Mouse (Mus musculus): Measurements from ENCODE around the gene Cpox.
A peak's percentile ranks its signal among the peaks of the same experiment; 100 is the strongest.

Cpox gene

GRCm38 (mm10) chr16:58669264-58669663 lies 828 bp upstream of the Cpox start:
- peak; percentile 38 for DNase-seq (ENCODE audit: low spot score)

DNA sequence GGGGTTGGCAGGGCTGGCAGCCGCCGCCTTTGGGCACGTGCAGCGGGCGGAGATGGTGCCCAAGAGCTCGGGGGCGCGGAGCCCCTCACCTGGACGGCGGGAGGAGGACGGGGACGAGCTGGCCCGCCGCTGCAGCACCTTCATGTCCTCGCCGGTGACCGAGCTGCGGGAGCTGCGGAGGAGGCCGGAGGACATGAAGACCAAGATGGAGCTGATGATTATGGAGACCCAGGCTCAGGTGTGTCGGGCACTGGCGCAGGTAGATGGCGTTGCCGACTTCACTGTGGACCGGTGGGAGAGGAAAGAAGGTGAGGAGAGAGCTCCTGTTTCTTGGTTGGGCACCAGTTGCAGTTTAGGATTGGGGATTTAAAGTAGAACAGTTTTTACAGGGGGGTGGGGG lies 551 bp downstream of the Cpox start:
- no peak for DNase-seq (ENCODE audit: low spot score)

DNA sequence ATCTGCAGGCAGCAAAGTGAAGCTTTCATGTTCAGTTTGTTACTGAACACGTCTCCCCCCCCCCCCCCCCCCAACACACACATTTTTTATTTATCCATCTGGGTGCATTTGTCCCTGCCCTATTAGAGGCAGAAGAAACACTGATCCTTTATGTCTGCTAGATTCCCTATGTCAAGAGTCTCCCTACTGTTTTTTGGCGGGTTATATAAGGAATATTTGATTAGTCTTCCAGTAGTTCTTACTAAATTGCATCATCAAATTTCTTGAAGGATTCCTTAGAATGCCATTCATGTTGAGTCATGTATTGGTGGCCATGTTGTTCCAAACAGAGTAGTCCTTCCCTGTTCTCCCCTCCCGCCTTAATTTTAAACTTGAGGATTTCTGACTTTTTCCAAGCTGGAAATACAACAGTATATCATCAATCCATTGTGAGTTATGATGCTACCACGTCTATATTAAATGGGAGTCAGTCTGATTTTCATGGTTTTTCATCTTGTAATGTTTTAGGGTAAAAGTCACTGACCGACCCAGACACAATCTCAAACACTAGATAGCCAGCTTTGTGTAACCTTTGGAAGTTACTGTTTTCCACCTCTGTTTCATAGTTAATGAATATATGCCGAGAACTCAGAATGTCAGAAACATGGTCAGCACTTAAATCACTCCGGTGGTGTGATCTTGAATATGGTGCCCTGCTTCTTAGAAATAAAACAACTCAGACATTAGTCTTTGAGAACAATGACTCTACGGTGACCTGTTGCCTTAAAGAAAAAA lies 1.3 kb downstream of the Cpox start:
- DNase-seq (ENCODE audit: low spot score): no peak

GRCm38 (mm10) chr16:58672396-58672795 lies 2.3 kb downstream of the Cpox start:
- DNase-seq (ENCODE audit: low spot score): no peak

GRCm38 (mm10) chr16:58673811-58674410 lies 3.8 kb downstream of the Cpox start:
- DNase-seq (ENCODE audit: low spot score): no peak

GRCm38 (mm10) chr16:58675256-58675655 lies 5.2 kb downstream of the Cpox start:
- no peak for DNase-seq (ENCODE audit: low spot score)

DNA sequence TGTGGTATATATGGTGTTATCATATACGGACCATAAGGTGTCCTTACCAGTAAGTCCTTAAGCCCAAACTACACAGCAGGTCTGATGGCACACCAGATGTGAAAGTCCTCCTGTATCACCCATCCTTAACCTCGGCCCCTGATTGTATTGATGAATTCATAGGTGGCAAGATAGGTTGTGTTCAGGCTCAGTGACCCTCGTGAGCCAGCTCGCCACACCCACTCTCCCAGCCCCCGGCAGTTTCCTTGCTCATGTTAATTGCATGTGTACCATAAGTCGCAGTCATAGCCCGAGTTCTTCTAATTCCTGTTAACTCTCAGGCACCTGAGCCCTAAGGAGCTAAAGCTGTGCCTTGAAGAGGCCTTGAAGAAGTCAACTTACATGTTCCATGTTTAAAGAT lies 6.1 kb downstream of the Cpox start:
- DNase-seq (ENCODE audit: low spot score): no peak

DNA sequence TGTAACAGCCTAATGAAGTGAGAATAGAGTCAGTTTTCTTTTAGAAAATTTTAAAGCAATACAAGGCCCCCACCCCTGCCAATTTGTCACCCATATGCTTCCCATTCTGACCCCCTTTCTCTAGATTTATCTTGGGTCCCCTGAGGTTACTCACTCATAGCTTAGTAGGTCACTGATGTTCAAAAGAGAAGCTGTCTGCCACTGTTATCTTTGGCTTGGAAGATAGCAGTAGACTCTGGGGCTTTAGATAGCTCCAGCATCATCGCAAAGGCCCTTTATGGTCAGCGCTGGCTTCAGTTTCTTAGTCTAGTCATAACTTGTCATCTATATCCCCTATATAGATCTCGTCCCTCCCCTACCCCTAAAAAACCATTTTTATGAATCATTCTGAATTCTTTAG lies 6.5 kb downstream of the Cpox start:
- no peak for DNase-seq (ENCODE audit: low spot score)

DNA sequence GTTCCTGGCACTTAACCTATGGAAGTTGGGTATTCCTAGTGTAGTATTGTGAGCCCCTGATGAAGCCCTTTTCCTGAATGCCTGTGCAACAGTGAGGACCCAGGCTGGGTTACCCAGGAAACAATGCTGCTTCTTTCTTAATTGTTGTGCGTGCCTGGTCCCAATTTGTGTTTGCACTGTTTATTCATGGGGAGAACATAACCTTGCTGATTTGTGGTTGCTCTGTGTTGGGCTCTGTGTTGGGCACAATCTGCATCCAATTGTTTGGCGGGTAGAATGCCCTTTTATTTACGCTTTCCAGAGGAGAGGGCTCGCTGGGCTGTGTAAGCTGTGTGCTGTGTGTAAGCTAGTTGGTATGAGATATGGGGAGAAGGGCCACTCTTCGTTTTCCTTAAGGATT lies 7.4 kb downstream of the Cpox start:
- no peak for DNase-seq (ENCODE audit: low spot score)

DNA sequence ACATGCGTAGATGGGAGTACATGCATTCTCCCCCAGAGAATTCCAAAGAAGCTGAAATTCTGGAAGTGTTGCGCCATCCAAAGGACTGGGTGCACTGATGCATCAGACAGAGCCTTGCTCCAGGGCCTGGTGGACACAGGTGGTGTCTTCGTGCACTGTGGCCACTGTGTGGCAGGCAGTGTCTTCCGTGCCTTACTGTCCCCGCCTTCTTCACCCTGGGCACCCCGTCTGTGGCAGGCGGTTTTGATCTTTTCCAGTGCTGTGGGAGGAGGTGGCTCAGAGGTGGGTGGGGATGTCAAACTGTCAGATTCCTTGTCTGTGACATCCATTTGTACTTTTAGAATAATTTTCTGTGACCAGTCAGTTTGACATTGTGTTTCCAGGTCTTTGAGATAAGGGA lies 8.6 kb downstream of the Cpox start:
- no peak for DNase-seq (ENCODE audit: low spot score)

DNA sequence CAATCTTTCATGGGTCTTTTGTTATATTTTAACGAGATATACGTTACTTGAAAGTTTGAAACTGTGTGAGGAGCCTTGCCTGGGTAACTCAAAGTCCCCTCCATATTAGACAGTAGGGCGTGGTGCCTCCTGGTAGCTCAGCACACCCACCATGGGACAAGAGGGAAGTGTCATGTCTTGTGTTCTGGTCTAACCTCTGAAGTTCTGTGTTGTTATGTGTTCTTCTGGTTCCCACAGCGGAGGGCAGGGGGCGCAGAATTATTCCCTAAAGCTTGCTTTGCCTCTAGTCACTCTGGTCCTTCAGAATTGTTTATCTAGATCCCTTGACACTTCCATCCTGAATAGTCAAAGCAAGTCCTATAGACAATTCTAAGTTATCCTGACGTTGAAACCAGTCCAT lies 12.0 kb downstream of the Cpox start:
- DNase-seq (ENCODE audit: low spot score): no peak

DNA sequence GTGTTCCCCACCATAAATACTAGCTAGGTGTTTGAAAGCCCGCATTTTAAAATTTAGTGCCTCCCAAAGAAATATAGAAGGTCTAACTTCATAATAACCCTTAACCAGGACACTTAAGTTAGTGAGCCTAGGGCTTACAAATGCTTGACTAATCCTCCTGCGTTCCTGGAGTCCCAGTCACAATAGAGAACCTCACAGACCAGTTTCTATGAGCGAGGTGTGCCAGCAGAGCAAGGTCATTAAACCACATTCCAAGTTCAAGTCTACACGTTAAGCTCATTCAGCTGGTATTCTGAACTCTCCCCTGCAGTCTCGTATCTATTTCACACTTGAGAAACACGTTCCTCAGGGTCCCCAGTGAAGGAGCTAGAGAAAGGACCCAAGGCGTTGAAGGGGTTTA lies 12.8 kb downstream of the Cpox start:
- no peak for DNase-seq (ENCODE audit: low spot score)

- DNase-seq (ENCODE audit: low spot score): no peak
Measured at GRCm38 (mm10) chr16:58683911-58684310, 13.8 kb downstream of the Cpox start.

- no peak for DNase-seq (ENCODE audit: low spot score)
Measured at GRCm38 (mm10) chr16:58684537-58684936, 14.4 kb downstream of the Cpox start.

- no peak for DNase-seq (ENCODE audit: low spot score)
Measured at GRCm38 (mm10) chr16:58685548-58686537, 15.8 kb downstream of the Cpox start.

GRCm38 (mm10) chr16:58688534-58688933 lies 18.4 kb downstream of the Cpox start:
- no peak for DNase-seq (ENCODE audit: low spot score)

DNA sequence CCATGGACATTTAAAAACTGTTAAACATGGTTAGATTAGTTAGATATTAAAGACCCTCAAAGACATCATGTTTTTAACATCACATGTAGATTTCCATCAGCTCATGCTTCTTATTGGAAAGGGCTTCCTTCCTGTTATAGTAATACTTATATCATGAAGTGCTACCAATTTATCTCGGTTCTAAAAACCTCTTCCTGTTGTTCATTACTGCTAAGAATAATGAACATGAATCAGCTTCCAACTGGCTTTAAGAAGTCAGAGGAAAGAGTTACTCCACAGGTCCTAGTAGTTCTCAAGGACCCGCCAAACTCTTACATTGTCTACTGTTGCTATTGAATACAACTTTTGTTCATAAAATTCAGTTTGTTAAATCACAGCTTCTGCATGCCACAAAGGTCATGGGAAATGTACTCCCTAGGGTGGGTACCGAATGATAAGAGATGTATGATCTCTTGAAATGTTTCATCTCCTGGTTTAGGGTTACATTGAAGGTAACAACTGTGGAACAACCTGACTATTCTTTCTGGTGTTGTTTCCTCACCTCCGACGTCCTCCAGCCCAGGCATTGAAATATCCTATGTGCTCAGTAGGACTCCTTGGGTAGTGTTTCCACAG lies 19.6 kb downstream of the Cpox start:
- DNase-seq (ENCODE audit: low spot score): no peak

DNA sequence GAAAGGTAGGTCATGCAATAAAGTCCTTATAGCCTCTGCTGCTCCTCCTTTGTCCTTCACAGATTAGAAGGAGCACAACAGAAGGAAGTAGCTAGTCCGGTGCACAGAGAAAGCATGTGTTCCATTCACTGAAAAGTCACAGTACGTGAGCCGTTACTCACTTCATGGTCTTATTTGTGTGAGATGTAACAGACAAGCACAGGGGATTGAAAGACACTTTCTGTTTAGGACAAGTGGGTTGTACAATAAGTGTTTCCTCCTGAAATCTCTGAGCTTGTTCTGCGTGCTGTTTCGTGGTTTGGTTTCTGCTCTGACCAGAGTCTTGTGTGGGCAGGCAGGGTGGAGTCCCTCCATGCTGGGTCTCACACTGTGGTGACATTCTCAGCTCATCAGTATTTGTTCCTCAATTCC lies 20.2 kb downstream of the Cpox start:
- DNase-seq (ENCODE audit: low spot score): no peak

GRCm38 (mm10) chr16:58694091-58694490 lies 24.0 kb downstream of the Cpox start:
- DNase-seq (ENCODE audit: low spot score): no peak

DNA sequence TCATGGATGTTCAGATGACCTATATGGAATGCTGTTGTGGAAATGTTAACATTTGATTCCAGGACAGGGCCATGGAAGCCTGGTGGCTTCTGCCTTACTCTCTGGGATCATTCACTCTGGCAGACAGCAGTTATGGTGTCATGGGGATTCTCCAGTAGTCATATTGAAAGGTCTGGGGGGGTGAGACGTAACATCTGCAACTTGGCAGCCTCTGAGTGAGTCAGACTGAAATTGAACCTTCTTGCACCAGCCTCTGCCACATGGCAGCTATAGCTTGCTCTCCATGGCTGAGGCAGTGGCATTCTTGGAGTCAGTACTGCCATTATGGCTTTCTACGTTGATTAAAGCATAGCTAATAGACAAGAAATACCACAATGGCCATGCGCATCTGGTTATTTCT lies 26.7 kb downstream of the Cpox start:
- no peak for DNase-seq (ENCODE audit: low spot score)

GRCm38 (mm10) chr16:58697261-58697660 lies 27.2 kb downstream of the Cpox start:
- no peak for DNase-seq (ENCODE audit: low spot score)

DNA sequence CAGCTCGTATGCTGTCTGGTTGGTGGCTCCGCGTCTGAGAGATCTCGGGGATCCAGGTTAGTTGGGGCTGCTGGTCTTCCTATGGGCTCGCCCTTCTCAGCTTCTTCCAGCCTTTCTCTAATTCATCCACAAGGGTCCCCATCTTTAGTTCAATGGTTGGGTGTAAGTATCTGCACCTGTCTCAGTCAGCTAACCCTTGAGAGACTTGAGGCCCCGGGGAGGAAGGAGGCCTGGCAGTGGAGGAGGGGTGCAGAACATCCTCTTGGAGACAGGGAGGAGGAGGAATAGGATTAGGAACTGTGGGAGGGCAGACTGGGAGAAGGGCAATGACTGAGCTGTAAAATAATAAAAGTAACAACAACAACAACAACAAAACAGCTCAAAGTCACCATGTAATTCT lies 30.1 kb downstream of the Cpox start:
- no peak for DNase-seq (ENCODE audit: low spot score)
